Mouse (Mus musculus) lung, embryonic 15.5 days (tissue): ENCODE measurements around the gene Mgea5. TPM values are rescaled to one million over a fixed set of nuclear protein-coding genes. Genes with fewer than 3 reads are reported as not detected.

Experiments
- ATAC-seq: fragments of 200-750 bp; cut with Nextera tagmentation; 2 replicates; pipeline ENCODE4 v1.8.0; 2017; ENCODE audit warnings: moderate number of reproducible peaks, borderline replicate concordance; ENCODE audit not compliant: low FRiP score, low TSS enrichment; ENCODE audit errors: extremely low read depth
- H3K27ac ChIP-seq: fragments of 300-500 bp; sonication (generic); 2 replicates; pipeline ENCODE4 v1.5.1; 2015; ENCODE audit warnings: moderate library complexity, mild to moderate bottlenecking, inconsistent platforms
- H3K27me3 ChIP-seq: fragments of 300-500 bp; sonication (generic); 2 replicates; pipeline ENCODE4 v1.6.1; 2015; ENCODE audit warnings: inconsistent platforms
- H3K36me3 ChIP-seq: fragments of 300-500 bp; sonication (generic); 2 replicates; pipeline ENCODE4 v1.6.1; 2015; ENCODE audit warnings: inconsistent platforms
- H3K4me1 ChIP-seq: fragments of 300-500 bp; sonication (generic); 2 replicates; pipeline ENCODE4 v1.6.1; 2015; ENCODE audit warnings: inconsistent platforms
- H3K4me2 ChIP-seq: fragments of 300-500 bp; sonication (generic); 2 replicates; pipeline ENCODE4 v1.6.1; 2015; ENCODE audit warnings: inconsistent platforms, mild to moderate bottlenecking, moderate library complexity
- H3K4me3 ChIP-seq: fragments of 300-500 bp; sonication (generic); 2 replicates; pipeline ENCODE4 v1.5.1; 2015; ENCODE audit warnings: mild to moderate bottlenecking, inconsistent platforms
- H3K9ac ChIP-seq: fragments of 300-500 bp; sonication (generic); 2 replicates; pipeline ENCODE4 v1.6.1; 2015; ENCODE audit warnings: inconsistent platforms
- H3K9me3 ChIP-seq: fragments of 300-500 bp; sonication (generic); 2 replicates; pipeline ENCODE4 v1.6.1; 2016; ENCODE audit warnings: inconsistent platforms
- WGBS: fragments of 180-500 bp; shearing (Covaris S2); methylation state at CpG from one replicate; pipeline ENCODE4 v1.1.7; 2015; 5-methylcytosine and 5-hydroxymethylcytosine counted together
- polyA plus RNA-seq: library from polyadenylated mRNA; unstranded; fragments of >200 nt; fragmentation: Nextera tagmentation; extraction: Ambion mirVana; gene quantifications from 2 replicates; pipeline ENCODE4 v1.2.1, GENCODE M21; 2015

Mgea5 gene
- polyA plus RNA-seq, 1 experiment from 2014 or later, result 51.9 TPM

DNA sequence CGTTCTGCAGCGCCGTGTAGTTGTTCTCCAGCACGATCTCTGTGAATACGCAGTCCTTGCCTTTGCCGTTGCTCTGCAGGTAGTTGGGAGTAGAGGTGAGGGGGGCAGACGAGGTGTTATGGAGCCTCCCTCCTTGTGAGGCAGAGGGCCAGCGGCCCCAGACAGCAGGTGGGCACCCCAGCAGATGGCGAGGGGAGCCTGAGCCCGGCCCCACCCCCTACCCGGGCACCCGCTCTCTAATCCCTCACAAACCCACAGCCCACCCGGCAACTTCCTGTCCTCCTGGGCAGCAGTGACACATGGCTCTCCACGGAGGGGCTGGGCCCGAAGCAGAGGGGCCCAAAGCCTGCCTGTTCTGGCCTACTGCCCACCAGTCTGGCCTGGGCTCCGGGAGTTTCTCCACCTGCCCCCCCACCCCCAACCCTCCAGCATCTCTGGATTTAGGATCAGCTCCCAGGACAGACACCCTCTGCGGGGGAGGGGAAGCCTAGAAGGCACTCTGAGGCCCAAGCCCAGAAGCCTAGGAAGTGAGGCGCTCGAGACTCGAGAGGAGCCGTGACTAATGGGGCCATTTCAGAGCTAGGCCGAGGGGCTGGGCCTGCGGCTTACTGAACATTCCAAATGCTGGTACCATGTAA is 46.3 kb downstream of the Mgea5 start:
- 0 out of 2 replicates have a peak overlapping the region, but pooled peaks have one; percentile 24 for H3K9ac ChIP-seq
- no peaks in the 10 kb centered on the region for H3K9me3 ChIP-seq
- peak overlapping the region; percentile 73 for H3K4me2 ChIP-seq
- no peak overlapping the region for H3K27ac ChIP-seq
- H3K4me3 ChIP-seq, result peak overlapping the region; percentile 30
- peaks cover 20% of the 10 kb centered on the region for H3K4me1 ChIP-seq
- peaks cover 95% of the 10 kb centered on the region for H3K27me3 ChIP-seq
- 0 out of 2 replicates have a peak, but pooled peaks have one; percentile 21 for ATAC-seq
- H3K36me3 ChIP-seq, result no peaks in the 10 kb centered on the region
- WGBS, result 14% methylated on average over 23 of the region's 23 CpGs

GRCm38 (mm10) chr19:45736855-45737207 is 46.8 kb downstream of the Mgea5 start:
- peaks cover 15% of the 10 kb centered on the region for H3K4me1 ChIP-seq

DNA sequence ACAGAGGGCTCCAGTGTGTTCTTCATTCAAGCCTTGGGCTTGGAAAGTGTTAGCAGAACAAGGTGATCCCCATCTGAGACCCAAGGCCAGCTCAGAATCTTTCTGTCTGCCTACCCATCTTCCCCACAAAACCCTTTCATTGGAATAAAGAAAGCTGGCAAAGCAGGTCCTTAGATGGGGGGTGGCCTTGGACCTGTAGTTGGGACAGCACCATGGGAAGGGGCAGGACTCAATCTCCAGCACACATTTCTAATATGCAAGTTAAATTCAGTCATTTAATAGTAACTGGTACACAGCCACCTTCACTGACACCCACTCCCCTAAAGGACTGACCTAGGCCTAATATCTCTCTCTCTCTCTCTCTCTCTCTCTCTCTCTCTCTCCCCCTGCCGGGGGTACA is 47.4 kb downstream of the Mgea5 start:
- H3K4me1 ChIP-seq, result peaks cover 10% of the 10 kb centered on the region
- no peak overlapping the region for H3K27ac ChIP-seq
- no peaks in the 10 kb centered on the region for H3K9me3 ChIP-seq
- peaks cover 92% of the 10 kb centered on the region for H3K27me3 ChIP-seq
- no peak overlapping the region for H3K4me2 ChIP-seq
- ATAC-seq, result no peak
- WGBS, result 42% methylated on average over 1 of the region's 1 CpGs
- no peaks in the 10 kb centered on the region for H3K36me3 ChIP-seq
- no peak overlapping the region for H3K4me3 ChIP-seq
- H3K9ac ChIP-seq, result no peak overlapping the region

More at GRCm38 (mm10) chr19:45736855-45737207, 46.8 kb downstream of the Mgea5 start:
- Histone ChIP-seq H3K4me2 (peak overlapping the region; percentile 73), H3K4me3 (peak overlapping the region; percentile 30), H3K36me3 (no peaks in the 10 kb centered on the region), H3K27me3 (peaks cover 93% of the 10 kb centered on the region), H3K27ac (no peak overlapping the region), H3K9ac (0 out of 2 replicates have a peak overlapping the region, but pooled peaks have one; percentile 24), H3K9me3 (no peaks in the 10 kb centered on the region)
- under 1% methylated on average over 28 of the region's 28 CpGs for WGBS
- peak; percentile 46; the same call in 1 of the 2 replicates for ATAC-seq

GRCm38 (mm10) chr19:45734762-45735161 is 48.9 kb downstream of the Mgea5 start:
- H3K27ac ChIP-seq, result no peak overlapping the region
- H3K4me1 ChIP-seq, result peaks cover 10% of the 10 kb centered on the region
- ATAC-seq, result no peak
- WGBS, result 34% methylated on average over 7 of the region's 7 CpGs
- no peak overlapping the region for H3K9ac ChIP-seq
- H3K27me3 ChIP-seq, result peaks cover 84% of the 10 kb centered on the region
- no peaks in the 10 kb centered on the region for H3K9me3 ChIP-seq
- H3K4me2 ChIP-seq, result no peak overlapping the region
- no peak overlapping the region for H3K4me3 ChIP-seq
- H3K36me3 ChIP-seq, result no peaks in the 10 kb centered on the region

GRCm38 (mm10) chr19:45734191-45734590 is 49.4 kb downstream of the Mgea5 start:
- no peak for ATAC-seq
- WGBS, result 66% methylated on average over 5 of the region's 5 CpGs

DNA sequence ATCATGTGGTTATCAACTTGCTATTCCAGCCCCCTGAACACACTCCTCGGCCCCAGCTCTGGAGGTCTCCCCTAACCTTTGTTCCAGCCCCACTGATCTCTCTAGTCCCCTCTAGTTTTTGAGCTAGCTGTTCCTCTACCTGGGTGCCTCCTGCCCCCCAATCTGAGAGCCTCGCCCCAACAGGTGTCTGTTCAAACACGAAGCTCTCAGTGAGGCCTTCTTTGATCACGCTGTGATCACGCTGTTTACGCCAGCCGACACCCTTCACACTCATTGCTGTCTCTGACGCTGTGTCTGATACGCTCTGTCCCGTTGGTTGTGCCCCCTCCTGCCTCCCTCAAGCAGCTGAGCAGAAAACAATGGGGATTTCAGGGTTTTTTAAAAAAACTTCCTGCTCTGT is 50.1 kb downstream of the Mgea5 start:
- no peak overlapping the region for H3K4me2 ChIP-seq
- peaks cover 72% of the 10 kb centered on the region for H3K27me3 ChIP-seq
- no peaks in the 10 kb centered on the region for H3K9me3 ChIP-seq
- no peak overlapping the region for H3K9ac ChIP-seq
- H3K4me3 ChIP-seq, result no peak overlapping the region
- H3K27ac ChIP-seq, result no peak overlapping the region
- no peak for ATAC-seq
- 22% methylated on average over 10 of the region's 10 CpGs for WGBS
- peaks cover 10% of the 10 kb centered on the region for H3K4me1 ChIP-seq
- H3K36me3 ChIP-seq, result no peaks in the 10 kb centered on the region

More at GRCm38 (mm10) chr19:45734191-45734590, 49.4 kb downstream of the Mgea5 start:
- Histone ChIP-seq H3K4me1 (peaks cover 10% of the 10 kb centered on the region), H3K4me3 (no peak overlapping the region), H3K4me2 (no peak overlapping the region), H3K36me3 (no peaks in the 10 kb centered on the region), H3K27ac (no peak overlapping the region), H3K9ac (no peak overlapping the region), H3K9me3 (no peaks in the 10 kb centered on the region), H3K27me3 (peaks cover 78% of the 10 kb centered on the region)

DNA sequence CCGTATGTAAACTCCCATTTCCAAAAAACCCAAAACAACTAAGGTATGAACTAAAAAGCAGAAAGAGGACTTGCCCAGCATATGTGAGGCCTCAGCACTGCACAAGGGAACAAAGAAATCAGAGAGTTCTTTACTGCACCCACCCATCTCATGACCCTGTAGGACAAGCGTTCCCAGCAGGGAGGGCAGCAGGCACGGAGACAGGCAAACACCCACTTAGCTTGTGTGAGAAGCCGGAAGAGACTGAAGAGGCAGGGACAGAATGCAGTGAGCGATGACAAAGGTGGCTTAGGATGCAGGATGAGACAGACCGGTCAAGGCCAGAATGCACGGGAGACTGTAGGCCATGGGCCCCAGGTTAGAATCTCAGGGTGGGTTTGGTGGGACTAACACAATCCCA is 52.0 kb downstream of the Mgea5 start:
- Histone ChIP-seq H3K36me3 (no peaks in the 10 kb centered on the region), H3K9ac (no peak overlapping the region), H3K4me1 (0 out of 2 replicates have a peak, but pooled peaks cover under 1% of the 10 kb centered on the region), H3K4me3 (no peak overlapping the region), H3K9me3 (no peaks in the 10 kb centered on the region), H3K4me2 (no peak overlapping the region), H3K27me3 (peaks cover 53% of the 10 kb centered on the region), H3K27ac (no peak overlapping the region)
- WGBS, result 76% methylated on average over 7 of the region's 7 CpGs
- no peak for ATAC-seq

- H3K4me2 ChIP-seq, result no peak overlapping the region
- H3K9ac ChIP-seq, result no peak overlapping the region
- no peaks in the 10 kb centered on the region for H3K36me3 ChIP-seq
Measured at GRCm38 (mm10) chr19:45730042-45730441, 53.6 kb downstream of the Mgea5 start.

DNA sequence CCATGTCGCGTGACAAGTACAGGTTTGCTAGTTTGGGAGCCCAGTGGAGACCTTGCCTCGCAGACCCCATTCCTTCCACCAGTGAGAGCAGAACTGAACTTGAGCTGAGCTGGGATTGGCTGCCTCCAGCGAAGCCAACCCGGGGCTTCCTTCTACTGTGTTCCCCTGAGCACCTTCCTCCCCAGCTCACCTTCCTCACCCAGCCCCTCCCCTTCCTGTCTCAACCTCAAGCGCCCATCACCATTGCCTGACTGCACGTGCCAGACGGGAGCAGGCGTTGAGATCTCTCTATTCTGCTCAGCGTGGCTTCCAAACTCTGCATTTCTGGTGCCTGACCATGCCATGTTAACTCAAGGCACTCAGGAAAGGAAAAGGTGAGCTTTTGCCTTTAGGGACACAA is 56.4 kb downstream of the Mgea5 start:
- H3K4me3 ChIP-seq, result no peak overlapping the region
- no peak overlapping the region for H3K27ac ChIP-seq
- ATAC-seq, result no peak
- H3K27me3 ChIP-seq, result peaks cover 13% of the 10 kb centered on the region; the same call in 1 of the 2 replicates
- no peaks in the 10 kb centered on the region for H3K9me3 ChIP-seq
- H3K4me1 ChIP-seq, result no peaks in the 10 kb centered on the region
- H3K36me3 ChIP-seq, result no peaks in the 10 kb centered on the region
- 67% methylated on average over 10 of the region's 10 CpGs for WGBS
- no peak overlapping the region for H3K9ac ChIP-seq
- H3K4me2 ChIP-seq, result no peak overlapping the region

More at GRCm38 (mm10) chr19:45730042-45730441, 53.6 kb downstream of the Mgea5 start:
- no peak for ATAC-seq
- no peak overlapping the region for H3K27ac ChIP-seq
- H3K4me3 ChIP-seq, result no peak overlapping the region
- no peaks in the 10 kb centered on the region for H3K9me3 ChIP-seq
- H3K4me1 ChIP-seq, result no peaks in the 10 kb centered on the region
- WGBS, result 71% methylated on average over 8 of the region's 8 CpGs
- H3K27me3 ChIP-seq, result peaks cover 38% of the 10 kb centered on the region

GRCm38 (mm10) chr19:45725677-45726277 is 57.9 kb downstream of the Mgea5 start:
- Histone ChIP-seq H3K9me3 (no peaks in the 10 kb centered on the region), H3K4me3 (no peak overlapping the region), H3K27me3 (0 out of 2 replicates have a peak, but pooled peaks cover under 1% of the 10 kb centered on the region), H3K27ac (no peak overlapping the region), H3K9ac (no peak overlapping the region), H3K36me3 (no peaks in the 10 kb centered on the region), H3K4me2 (no peak overlapping the region), H3K4me1 (no peaks in the 10 kb centered on the region)
- WGBS, result 29% methylated on average over 14 of the region's 14 CpGs
- ATAC-seq, result no peak

DNA sequence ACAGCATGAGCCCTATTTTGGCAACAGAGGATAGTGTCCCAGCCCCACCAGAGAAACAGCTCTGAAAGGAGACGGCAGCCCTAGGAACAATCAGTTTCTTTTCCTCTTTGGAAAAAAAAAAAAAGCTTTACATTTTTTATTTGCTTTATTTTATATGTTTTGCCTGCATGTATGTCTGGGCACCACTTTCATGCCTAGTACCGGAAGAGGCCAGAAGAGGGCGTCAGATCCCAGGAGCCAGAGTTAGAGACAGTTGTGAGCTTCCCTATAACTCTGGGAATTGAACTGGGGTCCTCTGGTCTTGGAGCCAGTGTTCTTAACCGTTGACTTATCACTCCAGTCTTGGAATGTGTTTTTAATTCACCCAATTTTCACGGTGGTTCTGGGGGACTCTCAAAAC is 61.4 kb downstream of the Mgea5 start:
- WGBS, result 65% methylated on average over 5 of the region's 5 CpGs
- no peaks in the 10 kb centered on the region for H3K4me1 ChIP-seq
- no peak for ATAC-seq

GRCm38 (mm10) chr19:45718286-45718685 is 65.4 kb downstream of the Mgea5 start:
- H3K9me3 ChIP-seq, result no peaks in the 10 kb centered on the region
- H3K4me1 ChIP-seq, result no peaks in the 10 kb centered on the region
- no peak for ATAC-seq
- no peaks in the 10 kb centered on the region for H3K36me3 ChIP-seq
- H3K27ac ChIP-seq, result no peak overlapping the region
- H3K9ac ChIP-seq, result no peak overlapping the region
- no peak overlapping the region for H3K4me3 ChIP-seq
- 66% methylated on average over 3 of the region's 3 CpGs for WGBS
- no peaks in the 10 kb centered on the region for H3K27me3 ChIP-seq
- peak overlapping the region; percentile 40 for H3K4me2 ChIP-seq

More for the DNA sequence above, 61.4 kb downstream of the Mgea5 start:
- H3K9ac ChIP-seq, result no peak overlapping the region
- H3K4me2 ChIP-seq, result no peak overlapping the region
- no peaks in the 10 kb centered on the region for H3K9me3 ChIP-seq
- H3K27ac ChIP-seq, result no peak overlapping the region
- H3K4me3 ChIP-seq, result no peak overlapping the region
- no peaks in the 10 kb centered on the region for H3K27me3 ChIP-seq
- H3K36me3 ChIP-seq, result no peaks in the 10 kb centered on the region
